Mouse (Mus musculus) thymus, postnatal 4 days (tissue): ENCODE results near the gene Ifnlr1.
A peak's percentile ranks its signal among the peaks of the same experiment; 100 is the strongest.
"Not testable (repeated sequence)": the region's sequence is repeated elsewhere in the genome, so short reads cannot be mapped to it uniquely, and the experiment has no call there.

Experiments used
- DNase-seq: peaks from one replicate; pipeline ENCODE4 v3.0.0; 2021

The Ifnlr1 gene

GRCm38 (mm10) chr4:135689797-135690196, 3.7 kb downstream of the Ifnlr1 start:
- no peak for DNase-seq

GRCm38 (mm10) chr4:135690241-135690640, 4.2 kb downstream of the Ifnlr1 start:
- no peak for DNase-seq

- DNase-seq = no peak
Observed at GRCm38 (mm10) chr4:135692916-135693315, 6.8 kb downstream of the Ifnlr1 start.

- DNase-seq = no peak
Observed at GRCm38 (mm10) chr4:135698498-135698897, 12.4 kb downstream of the Ifnlr1 start.

GRCm38 (mm10) chr4:135703497-135703896, 17.4 kb downstream of the Ifnlr1 start:
- DNase-seq = no peak

- no peak for DNase-seq
Observed at GRCm38 (mm10) chr4:135704016-135704415, 17.9 kb downstream of the Ifnlr1 start.

- no peak for DNase-seq
Observed at GRCm38 (mm10) chr4:135706045-135706444, 20.0 kb downstream of the Ifnlr1 start.

GRCm38 (mm10) chr4:135709072-135709564, 23.0 kb downstream of the Ifnlr1 start:
- DNase-seq = peak; percentile 90

- no peak for DNase-seq
Observed at GRCm38 (mm10) chr4:135709621-135710020, 23.5 kb downstream of the Ifnlr1 start.

- DNase-seq = no peak
Observed at GRCm38 (mm10) chr4:135710392-135710791, 24.3 kb downstream of the Ifnlr1 start.

- no peak for DNase-seq
Observed at GRCm38 (mm10) chr4:135714776-135715175, 28.7 kb downstream of the Ifnlr1 start.

- not testable (repeated sequence) for DNase-seq
Observed at GRCm38 (mm10) chr4:135716438-135716837, 30.4 kb downstream of the Ifnlr1 start.

GRCm38 (mm10) chr4:135722540-135723290, 36.6 kb downstream of the Ifnlr1 start:
- peak; percentile 19 for DNase-seq

- DNase-seq = no peak
Observed at GRCm38 (mm10) chr4:135726416-135726815, 40.3 kb downstream of the Ifnlr1 start.

GRCm38 (mm10) chr4:135727817-135728216, 41.7 kb downstream of the Ifnlr1 start, which contains the start of gene Il22ra1:
TSS of gene Il22ra1 (plus strand) at chr4:135728172.
- no peak for DNase-seq

GRCm38 (mm10) chr4:135730204-135730603, 44.1 kb downstream of the Ifnlr1 start:
- DNase-seq = no peak

GRCm38 (mm10) chr4:135730951-135731350, 44.9 kb downstream of the Ifnlr1 start:
- DNase-seq = no peak

GRCm38 (mm10) chr4:135733901-135734300, 47.8 kb downstream of the Ifnlr1 start:
- DNase-seq = no peak

GRCm38 (mm10) chr4:135736903-135737302, 50.8 kb downstream of the Ifnlr1 start:
- no peak for DNase-seq

GRCm38 (mm10) chr4:135738237-135738636, 52.1 kb downstream of the Ifnlr1 start:
- no peak for DNase-seq

- no peak for DNase-seq
Observed at GRCm38 (mm10) chr4:135739148-135739547, 53.1 kb downstream of the Ifnlr1 start.

GRCm38 (mm10) chr4:135739672-135740071, 53.6 kb downstream of the Ifnlr1 start:
- DNase-seq = no peak

- DNase-seq = no peak
Observed at GRCm38 (mm10) chr4:135743520-135743919, 57.4 kb downstream of the Ifnlr1 start.

GRCm38 (mm10) chr4:135744726-135745448, 58.8 kb downstream of the Ifnlr1 start:
- DNase-seq = no peak
